Mouse (Mus musculus) layer of hippocampus, postnatal 36 days (tissue): ENCODE results near the gene Lrmda. TPM values are rescaled to one million over a fixed set of nuclear protein-coding genes. Genes with fewer than 3 reads are reported as not detected.

Experiments
- DNase-seq, 2 experiments: peaks; one replicate each; pipeline ENCODE4 v3.0.0; 2022
- total RNA-seq, 2 experiments: library from RNA; stranded (reverse); gene quantifications; 2 replicates each; pipeline ENCODE4 v1.2.3; 2021

Lrmda gene
- total RNA-seq, 2 experiments from 2014 or later = 0.87 to 1.0 TPM

GRCm38 (mm10) chr14:22808595-22809166 lies 789.2 kb downstream of the Lrmda start:
- no peak for DNase-seq

GRCm38 (mm10) chr14:22809229-22809628 lies 789.7 kb downstream of the Lrmda start:
- DNase-seq = no peak

- no peak for DNase-seq
Observed at GRCm38 (mm10) chr14:22810531-22810930, 791.0 kb downstream of the Lrmda start.

- no peak for DNase-seq
Observed at GRCm38 (mm10) chr14:22812824-22813223, 793.3 kb downstream of the Lrmda start.

- no peak for DNase-seq
Observed at GRCm38 (mm10) chr14:22813389-22813788, 793.9 kb downstream of the Lrmda start.

GRCm38 (mm10) chr14:22814811-22815345 lies 795.4 kb downstream of the Lrmda start:
- no peak for DNase-seq

- no peak for DNase-seq
Observed at GRCm38 (mm10) chr14:22817346-22818201, 798.1 kb downstream of the Lrmda start.

- no peak for DNase-seq
Observed at GRCm38 (mm10) chr14:22818202-22818530, 798.7 kb downstream of the Lrmda start.

- no peak for DNase-seq
Observed at GRCm38 (mm10) chr14:22822942-22823341, 803.4 kb downstream of the Lrmda start.

GRCm38 (mm10) chr14:22826825-22827224 lies 807.3 kb downstream of the Lrmda start:
- DNase-seq = no peak

GRCm38 (mm10) chr14:22837058-22837457 lies 817.5 kb downstream of the Lrmda start:
- no peak for DNase-seq

- DNase-seq = no peak
Observed at GRCm38 (mm10) chr14:22841136-22841535, 821.6 kb downstream of the Lrmda start.

GRCm38 (mm10) chr14:22844006-22844405 lies 824.5 kb downstream of the Lrmda start:
- no peak for DNase-seq

- no peak for DNase-seq
Observed at GRCm38 (mm10) chr14:22845401-22845800, 825.9 kb downstream of the Lrmda start.

GRCm38 (mm10) chr14:22847011-22847786 lies 827.7 kb downstream of the Lrmda start:
- no peak for DNase-seq

- no peak for DNase-seq
Observed at GRCm38 (mm10) chr14:22849108-22849507, 829.6 kb downstream of the Lrmda start.

GRCm38 (mm10) chr14:22860631-22861030 lies 841.1 kb downstream of the Lrmda start:
- DNase-seq = peak; percentile 7 to 21

GRCm38 (mm10) chr14:22864132-22864531 lies 844.6 kb downstream of the Lrmda start:
- DNase-seq = no peak

- DNase-seq = no peak
Observed at GRCm38 (mm10) chr14:22874584-22874983, 855.1 kb downstream of the Lrmda start.

GRCm38 (mm10) chr14:22887182-22887581 lies 867.7 kb downstream of the Lrmda start:
- DNase-seq = no peak

GRCm38 (mm10) chr14:22899312-22899711 lies 879.8 kb downstream of the Lrmda start:
- no peak for DNase-seq

- DNase-seq = no peak
Observed at GRCm38 (mm10) chr14:22902116-22902515, 882.6 kb downstream of the Lrmda start.

- DNase-seq = no peak
Observed at GRCm38 (mm10) chr14:22902914-22903313, 883.4 kb downstream of the Lrmda start.
